Mouse (Mus musculus) cerebral cortex, adult 2 months (tissue): ENCODE results near the gene Gm28374.

Source experiments
- WGBS: fragments of 180-500 bp; shearing (Covaris S2); methylation state at CpG from one replicate; pipeline ENCODE4 v1.1.7; 2018; 5-methylcytosine and 5-hydroxymethylcytosine counted together

Gm28374 gene

GRCm38 (mm10) chr19:6085417-6085879, 3.4 kb upstream of the Gm28374 start:
- WGBS: under 1% methylated on average over 17 of the region's 17 CpGs

GRCm38 (mm10) chr19:6084478-6085248, 2.6 kb upstream of the Gm28374 start, which contains the start of the genes Zfpl1 and Cdca5:
Zfpl1 (minus strand) TSS chr19:6084956.
Cdca5 (plus strand) TSS chr19:6084983.
- WGBS: under 1% methylated on average over 58 of the region's 58 CpGs

- WGBS: 96% methylated on average over 12 of the region's 12 CpGs
Observed at GRCm38 (mm10) chr19:6079983-6080480, 2.0 kb downstream of the Gm28374 start, which contains the start of gene Tmem262. Tmem262 (plus strand) TSS chr19:6080033.

GRCm38 (mm10) chr19:6076564-6077393, 5.3 kb downstream of the Gm28374 start, which contains the start of gene Vps51:
Vps51 (minus strand) TSS chr19:6077231.
- WGBS: under 1% methylated on average over 33 of the region's 33 CpGs

- WGBS: 85% methylated on average over 5 of the region's 5 CpGs
Observed at GRCm38 (mm10) chr19:6073889-6074288, 8.2 kb downstream of the Gm28374 start.

- 95% methylated on average over 19 of the region's 19 CpGs for WGBS
Observed at GRCm38 (mm10) chr19:6071261-6071660, 10.8 kb downstream of the Gm28374 start.

- 92% methylated on average over 31 of the region's 31 CpGs for WGBS
Observed at GRCm38 (mm10) chr19:6070571-6071250, 11.3 kb downstream of the Gm28374 start.

GRCm38 (mm10) chr19:6069851-6070250, 12.2 kb downstream of the Gm28374 start:
- 92% methylated on average over 10 of the region's 10 CpGs for WGBS

- WGBS: 81% methylated on average over 4 of the region's 4 CpGs
Observed at GRCm38 (mm10) chr19:6068951-6069350, 13.1 kb downstream of the Gm28374 start.

GRCm38 (mm10) chr19:6067724-6068415, 14.2 kb downstream of the Gm28374 start, which contains the start of gene Tm7sf2:
Tm7sf2 (minus strand) TSS chr19:6068373.
- 10% methylated on average over 33 of the region's 33 CpGs for WGBS

- WGBS: under 1% methylated on average over 30 of the region's 30 CpGs
Observed at GRCm38 (mm10) chr19:6067011-6067723, 14.9 kb downstream of the Gm28374 start.

GRCm38 (mm10) chr19:6066571-6066970, 15.5 kb downstream of the Gm28374 start:
- WGBS: 25% methylated on average over 5 of the region's 5 CpGs

GRCm38 (mm10) chr19:6063081-6063480, 19.0 kb downstream of the Gm28374 start:
- WGBS: 94% methylated on average over 6 of the region's 6 CpGs

GRCm38 (mm10) chr19:6062418-6062817, 19.6 kb downstream of the Gm28374 start:
- 50% methylated on average over 5 of the region's 5 CpGs for WGBS

- under 1% methylated on average over 44 of the region's 44 CpGs for WGBS
Observed at GRCm38 (mm10) chr19:6061641-6062302, 20.3 kb downstream of the Gm28374 start.

GRCm38 (mm10) chr19:6061021-6061533, 21.0 kb downstream of the Gm28374 start, which contains the start of gene Znhit2:
Znhit2 (plus strand) TSS chr19:6061192.
- WGBS: under 1% methylated on average over 58 of the region's 58 CpGs

- 84% methylated on average over 5 of the region's 5 CpGs for WGBS
Observed at GRCm38 (mm10) chr19:6058966-6059365, 23.1 kb downstream of the Gm28374 start.

- 27% methylated on average over 5 of the region's 5 CpGs for WGBS
Observed at GRCm38 (mm10) chr19:6058513-6058912, 23.5 kb downstream of the Gm28374 start.
